Mouse (Mus musculus): Measurements from ENCODE around the gene Lrrc73. TPM values are rescaled to one million over a fixed set of nuclear protein-coding genes. Genes with fewer than 3 reads are reported as not detected.

Gene Lrrc73
- polyA plus RNA-seq, 1 experiment from 2014 or later, result 0.73 TPM

- DNase-seq (ENCODE audit: low spot score) (peak; percentile 54), ATAC-seq (ENCODE audit: low FRiP score, low TSS enrichment) (no peak)
- peaks cover 16% of the 10 kb centered on the region for H3K36me3 ChIP-seq (ENCODE audit: control insufficient read depth, insufficient read depth, low read length)
- H3K9ac ChIP-seq (ENCODE audit: low read length), result no peak overlapping the region
- no peaks in the 10 kb centered on the region for H3K9me3 ChIP-seq (ENCODE audit: control insufficient read depth, low read length)
- 0 out of 2 replicates have a peak, but pooled peaks cover 4% of the 10 kb centered on the region for H3K4me1 ChIP-seq (replicated peaks; ENCODE audit: control insufficient read depth, insufficient read depth)
- WGBS, result 56% methylated on average over 14 of the region's 14 CpGs
- H3K27me3 ChIP-seq (ENCODE audit: control insufficient read depth, insufficient read depth, low read length), result no peaks in the 10 kb centered on the region
- no peak overlapping the region for H3K27ac ChIP-seq (replicated peaks)
- H3K4me2 ChIP-seq (replicated peaks; ENCODE audit: low read depth), result peak overlapping the region; percentile 98
- TF ChIP-seq CTCF (IDR thresholded peaks at IDR 0.05; ENCODE audit: low read depth) (peak; percentile 71), EP300 (optimal IDR thresholded peaks at IDR 0.05) (no peak)
- no peak overlapping the region for H3K4me3 ChIP-seq (ENCODE audit: low read depth, low read length)
Measured at GRCm38 (mm10) chr17:46252571-46253451, 520 bp upstream of the Lrrc73 start.

- H3K4me1 ChIP-seq (replicated peaks; ENCODE audit: control insufficient read depth, insufficient read depth), result 0 out of 2 replicates have a peak, but pooled peaks cover 2% of the 10 kb centered on the region
- H3K27me3 ChIP-seq (ENCODE audit: control insufficient read depth, insufficient read depth, low read length), result no peaks in the 10 kb centered on the region
- peaks cover 24% of the 10 kb centered on the region for H3K36me3 ChIP-seq (ENCODE audit: control insufficient read depth, insufficient read depth, low read length)
- peak overlapping the region; percentile 53 for H3K9ac ChIP-seq (ENCODE audit: low read length)
- peak overlapping the region; percentile 98 for H3K4me2 ChIP-seq (replicated peaks; ENCODE audit: low read depth)
- TF ChIP-seq EP300 (optimal IDR thresholded peaks at IDR 0.05), result no peak
- no peak for TF ChIP-seq CTCF (IDR thresholded peaks at IDR 0.05; ENCODE audit: low read depth)
- peak; percentile 10 for ATAC-seq (ENCODE audit: low FRiP score, low TSS enrichment)
- no peaks in the 10 kb centered on the region for H3K9me3 ChIP-seq (ENCODE audit: control insufficient read depth, low read length)
- no peak overlapping the region for H3K27ac ChIP-seq (replicated peaks)
- peak overlapping the region; percentile 58 for H3K4me3 ChIP-seq (ENCODE audit: low read depth, low read length)
- WGBS, result under 1% methylated on average over 31 of the region's 54 CpGs
- no peak for DNase-seq (ENCODE audit: low spot score)
Measured at GRCm38 (mm10) chr17:46254106-46254505, 775 bp downstream of the Lrrc73 start.

- TF ChIP-seq CTCF (IDR thresholded peaks at IDR 0.05; ENCODE audit: low read depth) (no peak), EP300 (optimal IDR thresholded peaks at IDR 0.05) (no peak)
- no peaks in the 10 kb centered on the region for H3K27me3 ChIP-seq (ENCODE audit: control insufficient read depth, insufficient read depth, low read length)
- ATAC-seq (ENCODE audit: low FRiP score, low TSS enrichment), result no peak
- H3K9ac ChIP-seq (ENCODE audit: low read length), result no peak overlapping the region
- 22% methylated on average over 6 of the region's 6 CpGs for WGBS
- H3K27ac ChIP-seq (replicated peaks), result no peak overlapping the region
- peaks cover 21% of the 10 kb centered on the region for H3K36me3 ChIP-seq (ENCODE audit: control insufficient read depth, insufficient read depth, low read length)
- no peak overlapping the region for H3K4me3 ChIP-seq (ENCODE audit: low read depth, low read length)
- H3K4me2 ChIP-seq (replicated peaks; ENCODE audit: low read depth), result no peak overlapping the region
- no peaks in the 10 kb centered on the region for H3K4me1 ChIP-seq (replicated peaks; ENCODE audit: control insufficient read depth, insufficient read depth)
- no peaks in the 10 kb centered on the region for H3K9me3 ChIP-seq (ENCODE audit: control insufficient read depth, low read length)
- DNase-seq (ENCODE audit: low spot score), result no peak
Measured at GRCm38 (mm10) chr17:46255147-46255546, 1.8 kb downstream of the Lrrc73 start.

- H3K9me3 ChIP-seq (ENCODE audit: control insufficient read depth, low read length), result no peaks in the 10 kb centered on the region
- no peak overlapping the region for H3K4me3 ChIP-seq (ENCODE audit: low read depth, low read length)
- 86% methylated on average over 30 of the region's 30 CpGs for WGBS
- DNase-seq (ENCODE audit: low spot score) (no peak), ATAC-seq (ENCODE audit: low FRiP score, low TSS enrichment) (no peak)
- H3K4me1 ChIP-seq (replicated peaks; ENCODE audit: control insufficient read depth, insufficient read depth), result no peaks in the 10 kb centered on the region
- peaks cover 21% of the 10 kb centered on the region for H3K36me3 ChIP-seq (ENCODE audit: control insufficient read depth, insufficient read depth, low read length)
- no peaks in the 10 kb centered on the region for H3K27me3 ChIP-seq (ENCODE audit: control insufficient read depth, insufficient read depth, low read length)
- H3K4me2 ChIP-seq (replicated peaks; ENCODE audit: low read depth), result no peak overlapping the region
- TF ChIP-seq EP300 (optimal IDR thresholded peaks at IDR 0.05), result no peak
- TF ChIP-seq CTCF (IDR thresholded peaks at IDR 0.05; ENCODE audit: low read depth), result no peak
- no peak overlapping the region for H3K9ac ChIP-seq (ENCODE audit: low read length)
- no peak overlapping the region for H3K27ac ChIP-seq (replicated peaks)
Measured at GRCm38 (mm10) chr17:46258279-46259053, 5.1 kb downstream of the Lrrc73 start.

GRCm38 (mm10) chr17:46259675-46260074 is 6.3 kb downstream of the Lrrc73 start:
- 89% methylated on average over 17 of the region's 17 CpGs for WGBS
- ATAC-seq (ENCODE audit: low FRiP score, low TSS enrichment), result no peak
- Histone ChIP-seq H3K36me3 (ENCODE audit: control insufficient read depth, insufficient read depth, low read length) (peaks cover 29% of the 10 kb centered on the region), H3K9ac (ENCODE audit: low read length) (no peak overlapping the region), H3K4me1 (replicated peaks; ENCODE audit: control insufficient read depth, insufficient read depth) (no peaks in the 10 kb centered on the region), H3K9me3 (ENCODE audit: control insufficient read depth, low read length) (no peaks in the 10 kb centered on the region), H3K4me3 (ENCODE audit: low read depth, low read length) (no peak overlapping the region), H3K27ac (replicated peaks) (no peak overlapping the region), H3K4me2 (replicated peaks; ENCODE audit: low read depth) (no peak overlapping the region), H3K27me3 (ENCODE audit: control insufficient read depth, insufficient read depth, low read length) (no peaks in the 10 kb centered on the region)
- DNase-seq (ENCODE audit: low spot score), result no peak
- TF ChIP-seq EP300 (optimal IDR thresholded peaks at IDR 0.05), result no peak
- TF ChIP-seq CTCF (IDR thresholded peaks at IDR 0.05; ENCODE audit: low read depth), result no peak
